Mouse (Mus musculus): ENCODE results near the gene Lyz1. TPM values are rescaled to one million over a fixed set of nuclear protein-coding genes. Genes with fewer than 3 reads are reported as not detected.
A peak's percentile ranks its signal among the peaks of the same experiment; 100 is the strongest.
"Not testable (repeated sequence)": the region's sequence is repeated elsewhere in the genome, so short reads cannot be mapped to it uniquely, and the experiment has no call there.

Lyz1 gene
- polyA plus RNA-seq, 1 experiment, result 0.10 TPM

DNA sequence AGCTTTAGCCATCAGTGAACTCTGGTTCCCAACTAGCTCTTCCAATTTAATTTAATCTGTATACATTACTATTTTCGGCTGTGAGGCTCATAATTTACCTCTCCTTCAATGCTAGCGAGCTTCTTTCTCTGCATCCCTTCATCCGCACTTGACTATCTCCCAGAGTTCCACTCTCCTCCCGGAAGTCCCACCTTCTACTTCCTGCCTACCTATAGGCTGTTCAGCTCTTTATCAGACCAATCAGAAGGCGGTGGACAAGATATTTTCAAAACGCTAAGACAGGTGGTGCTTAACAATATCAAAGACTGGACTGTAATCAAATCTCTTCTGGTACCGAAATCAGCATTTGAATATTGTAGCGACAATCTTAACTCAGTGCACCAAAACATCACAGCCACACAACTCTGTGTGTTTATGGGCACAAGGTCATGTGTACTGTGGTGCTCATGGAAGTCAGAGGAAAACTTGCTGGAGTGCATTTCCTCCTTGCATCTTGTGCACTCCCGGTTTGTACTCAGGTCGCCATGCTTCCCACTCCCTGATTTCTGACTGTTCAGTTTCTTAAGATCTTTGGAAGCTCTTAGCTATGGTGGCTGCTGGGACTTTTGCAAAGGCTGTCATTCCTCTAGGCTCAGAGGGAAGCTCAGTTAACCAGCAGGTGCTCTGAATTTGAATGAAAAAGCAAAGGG is 16.8 kb downstream of the Lyz1 start:
- no peak for DNase-seq (ENCODE audit: low read depth)
- TF ChIP-seq POLR2A (IDR thresholded peaks at IDR 0.05; ENCODE audit: borderline replicate concordance, extremely low read depth, insufficient read depth, insufficient read length, poor library complexity, severe bottlenecking), result no peak
- no peak for TF ChIP-seq CTCF (IDR thresholded peaks at IDR 0.05; ENCODE audit: borderline replicate concordance, extremely low read depth, insufficient read depth, insufficient read length)

DNA sequence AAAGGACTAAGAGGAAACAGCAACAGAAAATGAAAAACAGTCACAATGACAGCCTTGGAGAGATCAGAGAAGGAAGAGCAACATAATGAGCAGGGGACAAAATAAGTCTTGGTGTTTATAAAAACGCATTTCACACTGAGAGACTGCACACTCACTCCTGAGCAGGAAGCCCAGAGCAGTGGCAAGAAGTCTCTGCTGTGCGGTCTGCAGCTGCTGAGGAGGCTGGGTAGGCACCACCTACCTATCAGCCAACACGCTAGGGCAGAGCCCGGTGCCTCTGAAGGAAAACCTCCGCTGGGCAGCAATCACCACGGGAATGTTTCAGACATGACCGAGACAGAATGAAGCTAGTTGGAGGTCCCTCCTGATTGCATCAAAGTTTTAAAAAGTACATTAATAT is 18.0 kb downstream of the Lyz1 start:
- DNase-seq (ENCODE audit: low read depth), result not testable (repeated sequence)

DNA sequence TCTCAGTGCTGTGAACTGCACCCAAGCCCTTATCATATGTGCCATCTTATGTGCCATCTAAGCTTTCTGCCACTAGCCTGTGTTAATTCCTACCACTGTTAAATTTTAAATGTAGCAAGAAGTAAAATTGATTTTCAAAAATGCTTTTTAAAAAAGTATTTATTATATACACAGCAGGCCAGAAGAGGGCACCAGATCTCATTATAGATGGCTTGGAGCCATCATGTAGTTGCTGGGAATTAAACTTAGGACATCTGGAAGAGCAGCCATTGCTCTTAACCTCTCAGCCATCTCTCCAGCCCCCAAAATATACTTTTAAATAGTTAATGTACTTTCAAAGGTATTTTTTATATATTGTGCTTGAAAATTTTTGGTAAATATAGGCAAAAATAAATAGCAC is 20.6 kb downstream of the Lyz1 start:
- peak; percentile 17 for DNase-seq (ENCODE audit: low read depth)
- TF ChIP-seq CTCF (IDR thresholded peaks at IDR 0.05; ENCODE audit: borderline replicate concordance, extremely low read depth, insufficient read depth, insufficient read length) (0 out of 2 replicates have a peak, but pooled peaks have one; percentile 14), POLR2A (IDR thresholded peaks at IDR 0.05; ENCODE audit: borderline replicate concordance, extremely low read depth, insufficient read depth, insufficient read length, poor library complexity, severe bottlenecking) (no peak)

DNA sequence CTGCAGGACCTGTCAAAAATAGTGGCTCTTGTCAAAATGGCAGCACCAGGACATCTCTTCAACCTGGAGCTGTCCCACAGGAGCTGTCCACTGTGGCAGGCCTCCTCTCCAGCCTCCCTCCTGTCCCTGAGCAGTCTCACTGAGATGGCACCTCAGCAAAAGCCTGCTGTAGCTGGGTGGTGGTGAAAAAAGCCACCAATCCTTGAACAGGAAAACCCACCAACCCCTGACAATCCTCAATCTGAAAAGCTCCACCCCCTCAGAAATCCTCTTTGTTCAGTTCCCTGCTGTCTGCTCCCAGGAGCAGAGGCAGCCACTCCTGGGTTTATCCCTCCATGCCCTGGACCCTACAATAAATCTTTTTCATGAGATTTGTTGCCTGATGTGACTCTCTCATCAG is 32.8 kb downstream of the Lyz1 start:
- DNase-seq (ENCODE audit: low read depth), result peak; percentile 55

DNA sequence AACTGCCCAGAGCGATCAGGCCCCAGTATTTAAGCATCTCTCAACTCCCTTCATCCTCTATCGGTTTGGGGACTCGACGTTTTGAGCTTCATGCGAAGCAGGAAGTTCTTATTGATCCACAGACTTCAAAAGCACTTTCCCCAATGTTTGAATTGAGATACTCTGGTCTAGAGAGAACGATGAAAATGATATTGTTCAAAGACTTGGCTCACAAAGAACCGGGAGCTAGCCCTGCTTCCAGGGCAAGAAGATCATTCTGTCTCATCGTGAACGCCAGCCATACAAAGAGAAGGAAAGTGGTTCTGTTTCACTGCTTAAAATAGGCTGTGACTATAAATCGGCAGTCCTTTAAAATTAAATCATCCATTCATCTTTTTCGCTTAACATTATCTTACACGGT is 54.1 kb downstream of the Lyz1 start, which contains the start of gene 9530003J23Rik:
TSS of gene 9530003J23Rik (minus strand) at position 101 of the 400 bp plus-strand sequence.
- no peak for TF ChIP-seq CTCF (IDR thresholded peaks at IDR 0.05; ENCODE audit: borderline replicate concordance, extremely low read depth, insufficient read depth, insufficient read length)
- no peak for TF ChIP-seq POLR2A (IDR thresholded peaks at IDR 0.05; ENCODE audit: borderline replicate concordance, extremely low read depth, insufficient read depth, insufficient read length, poor library complexity, severe bottlenecking)
- no peak for DNase-seq (ENCODE audit: low read depth)

More for the DNA sequence above, 32.8 kb downstream of the Lyz1 start:
- TF ChIP-seq CTCF (IDR thresholded peaks at IDR 0.05; ENCODE audit: borderline replicate concordance, extremely low read depth, insufficient read depth, insufficient read length) (no peak), POLR2A (IDR thresholded peaks at IDR 0.05; ENCODE audit: borderline replicate concordance, extremely low read depth, insufficient read depth, insufficient read length, poor library complexity, severe bottlenecking) (no peak)

Other genes with a start within 250 kb of the Lyz1 start
- gene Lrrc10, start 247.5 kb downstream of the Lyz1 start, polyA plus RNA-seq (2012; rRNA removed), result 0.11 TPM in 1 of 2 replicates, not detected in the other
- gene Cct2, start 229.1 kb downstream of the Lyz1 start, polyA plus RNA-seq (2012; rRNA removed), result 262 and 287 TPM in 2 replicates
- 33.8 and 37.8 TPM in 2 replicates for gene Frs2, start 144.3 kb downstream of the Lyz1 start, polyA plus RNA-seq (2012; rRNA removed)
- gene Yeats4, start 68.4 kb downstream of the Lyz1 start, polyA plus RNA-seq (2012; rRNA removed), result 141 and 146 TPM in 2 replicates
- gene 9530003J23Rik, start 54.2 kb downstream of the Lyz1 start, polyA plus RNA-seq (2012; rRNA removed), result not detected in 2 replicates
- gene Lyz2, start 10.5 kb downstream of the Lyz1 start, polyA plus RNA-seq (2012; rRNA removed), result 9.6 and 13.5 TPM in 2 replicates
- 149 and 198 TPM in 2 replicates for gene Cpsf6, start 87.1 kb upstream of the Lyz1 start, polyA plus RNA-seq (2012; rRNA removed)

Data from brain, embryonic 14.5 days (tissue).